Mouse (Mus musculus) olfactory bulb, adult 2 months (tissue): ENCODE measurements at regions not wholly inside any gene's neighbourhood (a gene's known extent, or its start where the extent isn't known, plus 50 kb on each side); places are given as distances from the start of the nearest gene placed in this dataset.

Source experiments
- CTCF ChIP-seq: fragments of 200-500 bp; IDR thresholded peaks from 2 replicates; pipeline ENCODE4 v1.5.1; 2012; ENCODE audit warnings: low read depth, mild to moderate bottlenecking, low read length, moderate library complexity; ENCODE audit not compliant: insufficient read depth
- POLR2A ChIP-seq: fragments of 200-500 bp; IDR thresholded peaks from 2 replicates; pipeline ENCODE4 v1.6.1; 2012; ENCODE audit warnings: mild to moderate bottlenecking, low read depth, low read length, moderate library complexity; ENCODE audit not compliant: insufficient read depth

- no peak for TF ChIP-seq CTCF
- TF ChIP-seq POLR2A: no peak
Observed at GRCm38 (mm10) chr1:177545031-177545735, 103.0 kb downstream of the Zbtb18 start.
